ENCODE assay signal across 25 mouse cellular contexts in the genomic region with DNA sequence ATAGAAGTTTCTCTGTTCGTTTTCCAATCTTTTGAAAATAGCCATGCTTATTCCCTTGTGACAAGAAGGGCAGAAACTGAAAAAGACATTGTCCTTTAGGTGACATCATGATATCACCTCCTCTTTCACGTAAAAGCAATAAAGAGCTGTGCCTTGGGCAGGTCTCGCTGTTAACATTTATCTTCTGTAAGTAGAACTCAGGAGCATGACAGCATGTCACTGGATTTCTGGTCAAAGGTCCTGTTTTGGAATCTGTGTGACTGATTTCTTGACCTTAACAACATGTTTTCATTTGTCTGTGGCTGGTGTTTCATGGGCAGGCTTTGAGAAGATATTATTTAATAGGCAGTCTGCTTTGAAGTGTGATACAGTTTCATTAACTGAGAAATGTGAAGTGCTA. TPM values are rescaled to one million over a fixed set of nuclear protein-coding genes. Genes with fewer than 3 reads are reported as not detected.
A peak's percentile ranks its signal among the peaks of the same experiment; 100 is the strongest.
DNase-seq lines count a peak whose midpoint lies in the region; ATAC-seq and TF ChIP-seq lines count a peak whose summit lies in the region.
"Had no signal": no experiment of that assay in that cellular context is flagged by ENCODE, and none has a peak within 500 bp of the region (broad histone marks: within the 10 kb centered on the region; RNA-seq: fewer than 3 reads in every experiment).

No protein-coding gene starts in this region.

- no peak overlapping the region for H3K27ac ChIP-seq in heart, embryonic 11.5 days (ENCODE audit: low read depth, low read length)
- peak overlapping the region; percentile 73 for H3K27ac ChIP-seq in liver, adult 2 months (replicated peaks; ENCODE audit: insufficient read depth, low read depth, low read length)
- no peak overlapping the region for H3K27ac ChIP-seq in liver, embryonic 12.5 days
- H3K27ac ChIP-seq in intestine, postnatal 0 days (ENCODE audit: low read depth, low read length), result peak overlapping the region; percentile 81
- no peak overlapping the region for H3K27ac ChIP-seq in neural tube, embryonic 15.5 days (replicated peaks)
- H3K27ac ChIP-seq: forebrain, embryonic 10.5 days; forebrain, embryonic 13.5 days; heart, embryonic 15.5 days; hindbrain, embryonic 10.5 days; hindbrain, embryonic 13.5 days had no signal

- ATAC-seq in heart, embryonic 11.5 days (replicated peaks; ENCODE audit: insufficient number of reproducible peaks, low FRiP score, low TSS enrichment), result no peak
- no peak for ATAC-seq in liver, embryonic 12.5 days
- peak; percentile 82 for ATAC-seq in intestine, postnatal 0 days
- ATAC-seq in neural tube, embryonic 15.5 days (ENCODE audit: low FRiP score), result no peak
- ATAC-seq: activated CD4-positive, CD25-positive, alpha-beta regulatory T cell, adult 4 months; forebrain, embryonic 13.5 days; forebrain, embryonic 16.5 days had no signal

- H3K4me2 ChIP-seq in heart, embryonic 11.5 days, result no peak overlapping the region
- H3K4me2 ChIP-seq in liver, embryonic 12.5 days, result no peak overlapping the region
- H3K4me2 ChIP-seq in intestine, postnatal 0 days (replicated peaks; ENCODE audit: low read depth), result peak overlapping the region; percentile 24; the same call in 1 of the 2 replicates
- H3K4me2 ChIP-seq in neural tube, embryonic 15.5 days, result no peak overlapping the region
- H3K4me2 ChIP-seq: forebrain, embryonic 13.5 days; heart, embryonic 12.5 days; heart, embryonic 15.5 days; hindbrain, embryonic 13.5 days had no signal

- no peak for TF ChIP-seq POLR2A in liver, adult 2 months (IDR thresholded peaks at IDR 0.05; ENCODE audit: extremely low read depth, insufficient read depth, low read length)

- no peak overlapping the region for H3K9ac ChIP-seq in heart, embryonic 11.5 days (ENCODE audit: low read depth, low read length)
- peak overlapping the region; percentile 48; the same call in 1 of the 2 replicates for H3K9ac ChIP-seq in liver, adult 2 months (ENCODE audit: low read depth, low read length)
- H3K9ac ChIP-seq in liver, embryonic 12.5 days, result no peak overlapping the region
- no peak overlapping the region for H3K9ac ChIP-seq in intestine, postnatal 0 days (ENCODE audit: low read depth, low read length)
- H3K9ac ChIP-seq in neural tube, embryonic 15.5 days (replicated peaks), result no peak overlapping the region
- H3K9ac ChIP-seq: forebrain, embryonic 13.5 days; heart, embryonic 12.5 days; heart, embryonic 15.5 days; hindbrain, embryonic 13.5 days had no signal

- no peak overlapping the region for H3K4me3 ChIP-seq in heart, embryonic 11.5 days (ENCODE audit: low read depth, low read length)
- no peak overlapping the region for H3K4me3 ChIP-seq in liver, adult 2 months (ENCODE audit: insufficient read depth, low read depth, low read length)
- no peak overlapping the region for H3K4me3 ChIP-seq in liver, embryonic 12.5 days
- no peak overlapping the region for H3K4me3 ChIP-seq in intestine, postnatal 0 days (ENCODE audit: low read depth, low read length)
- no peak overlapping the region for H3K4me3 ChIP-seq in neural tube, embryonic 15.5 days (replicated peaks)
- H3K4me3 ChIP-seq: forebrain, embryonic 10.5 days; forebrain, embryonic 13.5 days; heart, embryonic 12.5 days; heart, embryonic 15.5 days; hindbrain, embryonic 10.5 days; hindbrain, embryonic 13.5 days had no signal

- no peaks in the 10 kb centered on the region for H3K27me3 ChIP-seq in heart, embryonic 11.5 days (ENCODE audit: control insufficient read depth, insufficient read depth, low read length)
- H3K27me3 ChIP-seq in liver, adult 2 months (ENCODE audit: control insufficient read depth, insufficient read depth, low read length), result no peaks in the 10 kb centered on the region
- no peaks in the 10 kb centered on the region for H3K27me3 ChIP-seq in liver, embryonic 12.5 days (replicated peaks)
- H3K27me3 ChIP-seq in intestine, postnatal 0 days (replicated peaks; ENCODE audit: control insufficient read depth, insufficient read depth, low read length), result no peaks in the 10 kb centered on the region
- H3K27me3 ChIP-seq in neural tube, embryonic 15.5 days (replicated peaks), result no peaks in the 10 kb centered on the region
- H3K27me3 ChIP-seq: forebrain, embryonic 13.5 days; heart, embryonic 12.5 days; heart, embryonic 15.5 days; hindbrain, embryonic 13.5 days had no signal

- H3K79me2 ChIP-seq in liver, adult 2 months (ENCODE audit: control insufficient read depth, insufficient read depth, low read length), result peaks cover 53% of the 10 kb centered on the region; the same call in 1 of the 2 replicates

- no peaks in the 10 kb centered on the region for H3K9me3 ChIP-seq in heart, embryonic 11.5 days (replicated peaks; ENCODE audit: control insufficient read depth, low read length)
- H3K9me3 ChIP-seq in liver, embryonic 12.5 days (replicated peaks), result no peaks in the 10 kb centered on the region
- H3K9me3 ChIP-seq in intestine, postnatal 0 days (ENCODE audit: control insufficient read depth), result no peaks in the 10 kb centered on the region
- H3K9me3 ChIP-seq in neural tube, embryonic 15.5 days (replicated peaks), result no peaks in the 10 kb centered on the region
- H3K9me3 ChIP-seq: forebrain, embryonic 10.5 days; forebrain, embryonic 13.5 days; heart, embryonic 12.5 days; heart, embryonic 15.5 days; hindbrain, embryonic 10.5 days; hindbrain, embryonic 13.5 days had no signal

- peak; percentile 39 for DNase-seq in heart, adult 11 months
- DNase-seq in liver, adult 2 months (ENCODE audit: extremely low read depth, low read depth, low spot score), result peak; percentile 93
- DNase-seq in embryo, embryonic 10.5 days (ENCODE audit: low spot score), result no peak
- DNase-seq: adrenal gland, adult 8-10 months; adrenal gland, postnatal 25 days; cerebellum, adult 11-12 months; cerebellum, adult 8-10 months; cerebellum, postnatal 10 days; cerebellum, postnatal 36 days; gastrocnemius, postnatal 10 days; gastrocnemius, postnatal 36 days; heart, postnatal 10 days; heart, postnatal 36 days had no signal

- peaks cover 7% of the 10 kb centered on the region; the same call in 1 of the 2 replicates for H3K4me1 ChIP-seq in heart, embryonic 11.5 days (ENCODE audit: control insufficient read depth, insufficient read depth, low read length)
- peaks cover 17% of the 10 kb centered on the region for H3K4me1 ChIP-seq in liver, adult 2 months (ENCODE audit: control insufficient read depth, insufficient read depth, low read length)
- peaks cover 14% of the 10 kb centered on the region; the same call in 1 of the 2 replicates for H3K4me1 ChIP-seq in liver, embryonic 12.5 days
- H3K4me1 ChIP-seq in intestine, postnatal 0 days (replicated peaks; ENCODE audit: control insufficient read depth, insufficient read depth, low read length), result 0 out of 2 replicates have a peak, but pooled peaks cover 2% of the 10 kb centered on the region
- no peaks in the 10 kb centered on the region for H3K4me1 ChIP-seq in neural tube, embryonic 15.5 days

- TF ChIP-seq CTCF in liver, adult 2 months (IDR thresholded peaks at IDR 0.05; ENCODE audit: low read depth, low read length), result no peak
- TF ChIP-seq CTCF in intestine, postnatal 0 days (IDR thresholded peaks at IDR 0.05; ENCODE audit: low read depth), result no peak

- 60% methylated on average over 3 of the region's 3 CpGs for WGBS in heart, embryonic 11.5 days (ENCODE audit: insufficient replicate concordance)
- WGBS in liver, adult 2 months, result 25% methylated on average over 3 of the region's 3 CpGs
- 67% methylated on average over 3 of the region's 3 CpGs for WGBS in liver, embryonic 12.5 days (ENCODE audit: insufficient replicate concordance)
- 29% methylated on average over 3 of the region's 3 CpGs for WGBS in intestine, postnatal 0 days
- WGBS in neural tube, embryonic 15.5 days, result 75% methylated on average over 3 of the region's 3 CpGs

- H3K36me3 ChIP-seq in heart, embryonic 11.5 days (ENCODE audit: control insufficient read depth, insufficient read depth, low read length), result no peaks in the 10 kb centered on the region
- peaks cover 10% of the 10 kb centered on the region; the same call in 1 of the 2 replicates for H3K36me3 ChIP-seq in liver, adult 2 months (ENCODE audit: control insufficient read depth, insufficient read depth, low read length)
- peaks cover 3% of the 10 kb centered on the region; the same call in 1 of the 2 replicates for H3K36me3 ChIP-seq in liver, embryonic 12.5 days
- no peaks in the 10 kb centered on the region for H3K36me3 ChIP-seq in intestine, postnatal 0 days (ENCODE audit: control insufficient read depth, insufficient read depth)
- H3K36me3 ChIP-seq in neural tube, embryonic 15.5 days, result no peaks in the 10 kb centered on the region
- H3K36me3 ChIP-seq: forebrain, embryonic 10.5 days; heart, embryonic 12.5 days; heart, embryonic 15.5 days; hindbrain, embryonic 10.5 days; hindbrain, embryonic 13.5 days had no signal

RNA-seq across cellular contexts. Expression of a gene that starts 44.9 kb away (rescaled TPM):
- polyA plus RNA-seq in heart, embryonic 11.5 days (2014; fragmentation: Nextera tagmentation; extraction: Ambion mirVana), result 3.6 and 4.3 TPM in 2 replicates
- 17.2 and 17.8 TPM in 2 replicates for total RNA-seq in liver, adult 2 months (2014; rRNA removed)
- 4.2 and 4.7 TPM in 2 replicates for polyA plus RNA-seq in liver, adult 2 months (2012; rRNA removed)
- 3.5 and 3.7 TPM in 2 replicates for polyA plus RNA-seq in liver, embryonic 12.5 days (2016; fragmentation: Nextera tagmentation; extraction: Ambion mirVana)
- 2.2 and 2.5 TPM in 2 replicates for polyA plus RNA-seq in intestine, postnatal 0 days (2015; fragmentation: Nextera tagmentation; extraction: Ambion mirVana)
- polyA plus RNA-seq in neural tube, embryonic 15.5 days (2015; fragmentation: Nextera tagmentation; extraction: Ambion mirVana), result 1.8 and 2.3 TPM in 2 replicates

RNA-seq across cellular contexts. Expression of a gene that starts 45.1 kb away (rescaled TPM):
- 25.3 and 26.9 TPM in 2 replicates for polyA plus RNA-seq in heart, embryonic 11.5 days (2014; fragmentation: Nextera tagmentation; extraction: Ambion mirVana)
- total RNA-seq in liver, adult 2 months (2014; rRNA removed), result 9.2 and 11.7 TPM in 2 replicates
- 6.4 and 6.5 TPM in 2 replicates for polyA plus RNA-seq in liver, adult 2 months (2012; rRNA removed)
- polyA plus RNA-seq in liver, embryonic 12.5 days (2016; fragmentation: Nextera tagmentation; extraction: Ambion mirVana), result 13.3 and 16.5 TPM in 2 replicates
- polyA plus RNA-seq in intestine, postnatal 0 days (2015; fragmentation: Nextera tagmentation; extraction: Ambion mirVana), result 10.2 and 10.6 TPM in 2 replicates
- 42.3 and 43.1 TPM in 2 replicates for polyA plus RNA-seq in neural tube, embryonic 15.5 days (2015; fragmentation: Nextera tagmentation; extraction: Ambion mirVana)

Comparison
In these comparisons a context has a peak if more than half of its experiments do, and no peak if none do; other contexts are left out.
1. H3K27ac ChIP-seq: peak in liver, adult 2 months (single experiment) and intestine, postnatal 0 days (single experiment); none in heart, embryonic 11.5 days (single experiment), liver, embryonic 12.5 days (single experiment) and neural tube, embryonic 15.5 days (single experiment).